Mouse (Mus musculus) limb, embryonic 10.5 days (tissue): ENCODE results near the gene Trim29. TPM values are rescaled to one million over a fixed set of nuclear protein-coding genes. Genes with fewer than 3 reads are reported as not detected.
A peak's percentile ranks its signal among the peaks of the same experiment; 100 is the strongest.

Experiments
- DNase-seq: peaks from one replicate; pipeline ENCODE4 v3.0.0-alpha.2; 2017; ENCODE audit warnings: low spot score
- H3K27ac ChIP-seq: fragments of 300-500 bp; sonication (generic); 2 replicates; pipeline ENCODE4 v1.5.1; 2016; ENCODE audit warnings: mild to moderate bottlenecking
- H3K27me3 ChIP-seq: fragments of 300-500 bp; sonication (generic); 2 replicates; pipeline ENCODE4 v1.6.1; 2016; ENCODE audit warnings: low read depth, mild to moderate bottlenecking; ENCODE audit not compliant: poor library complexity, severe bottlenecking
- H3K36me3 ChIP-seq: fragments of 300-500 bp; sonication (generic); 2 replicates; pipeline ENCODE4 v1.6.1; 2016; ENCODE audit warnings: mild to moderate bottlenecking, moderate library complexity
- H3K4me1 ChIP-seq: fragments of 300-500 bp; sonication (generic); 2 replicates; pipeline ENCODE4 v1.6.1; 2016
- H3K4me3 ChIP-seq: fragments of 300-500 bp; sonication (generic); 2 replicates; pipeline ENCODE4 v1.5.1; 2016; ENCODE audit warnings: mild to moderate bottlenecking, moderate library complexity
- H3K9me3 ChIP-seq: fragments of 300-500 bp; sonication (generic); replicated peaks from 2 replicates; pipeline ENCODE4 v1.6.1; 2016; ENCODE audit warnings: mild to moderate bottlenecking
- WGBS: fragments of 180-500 bp; shearing (Covaris S2); methylation state at CpG from one replicate; pipeline ENCODE4 v1.1.7; 2016; 5-methylcytosine and 5-hydroxymethylcytosine counted together
- polyA plus RNA-seq: library from polyadenylated mRNA; unstranded; fragments of >200 nt; fragmentation: Nextera tagmentation; extraction: Ambion mirVana; gene quantifications from 2 replicates; pipeline ENCODE4 v1.2.1, GENCODE M21; 2016

Trim29 gene
- polyA plus RNA-seq, 1 experiment from 2014 or later, result 5.8 TPM

DNA sequence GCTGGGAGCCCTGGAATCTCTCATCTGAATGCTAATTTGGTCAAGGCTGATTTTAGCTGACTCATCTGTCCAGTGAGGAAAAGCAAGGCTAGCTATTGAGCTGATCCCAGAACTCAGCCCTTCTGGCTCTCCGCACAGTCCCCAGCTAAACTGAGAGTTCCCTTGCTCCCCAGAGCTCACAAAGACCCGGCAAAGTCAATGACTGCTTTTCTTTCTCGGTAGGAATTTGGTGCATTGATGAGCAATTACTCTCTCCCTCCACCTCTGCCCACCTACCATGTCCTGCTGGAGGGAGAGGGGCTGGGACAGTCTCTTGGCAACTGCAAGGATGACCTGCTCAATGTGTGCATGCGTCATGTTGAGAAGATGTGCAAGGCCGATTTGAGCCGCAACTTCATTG is 11.3 kb downstream of the Trim29 start:
- H3K27ac ChIP-seq, result no peak overlapping the region
- H3K4me1 ChIP-seq, result no peaks in the 10 kb centered on the region
- H3K36me3 ChIP-seq, result no peaks in the 10 kb centered on the region
- H3K4me3 ChIP-seq, result no peak overlapping the region
- no peaks in the 10 kb centered on the region for H3K27me3 ChIP-seq
- WGBS, result 88% methylated on average over 6 of the region's 6 CpGs
- no peaks in the 10 kb centered on the region for H3K9me3 ChIP-seq
- no peak for DNase-seq

DNA sequence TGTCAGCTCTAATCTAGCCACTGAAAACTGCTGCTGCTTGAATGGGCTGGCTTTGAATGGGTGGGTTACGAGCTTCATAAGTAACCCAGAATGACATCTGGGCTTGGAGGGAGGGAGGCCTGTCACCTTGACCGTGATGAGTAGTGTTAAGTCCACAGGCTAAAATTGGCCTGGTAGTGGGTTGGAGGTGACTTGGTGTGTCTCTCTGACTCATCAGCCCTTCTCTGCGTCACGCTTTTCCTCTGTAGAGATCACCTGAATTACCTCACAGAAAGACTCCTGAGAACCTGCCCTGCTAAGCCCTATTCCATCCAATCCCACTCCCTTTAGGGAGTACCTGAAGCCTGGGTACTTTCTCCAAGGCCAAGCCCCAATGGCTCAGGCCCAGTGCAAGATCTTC is 12.0 kb downstream of the Trim29 start:
- no peaks in the 10 kb centered on the region for H3K36me3 ChIP-seq
- H3K27me3 ChIP-seq, result no peaks in the 10 kb centered on the region
- H3K27ac ChIP-seq, result no peak overlapping the region
- 88% methylated on average over 4 of the region's 4 CpGs for WGBS
- no peaks in the 10 kb centered on the region for H3K9me3 ChIP-seq
- DNase-seq, result no peak
- no peak overlapping the region for H3K4me3 ChIP-seq
- peaks cover 4% of the 10 kb centered on the region; the same call in 1 of the 2 replicates for H3K4me1 ChIP-seq

DNA sequence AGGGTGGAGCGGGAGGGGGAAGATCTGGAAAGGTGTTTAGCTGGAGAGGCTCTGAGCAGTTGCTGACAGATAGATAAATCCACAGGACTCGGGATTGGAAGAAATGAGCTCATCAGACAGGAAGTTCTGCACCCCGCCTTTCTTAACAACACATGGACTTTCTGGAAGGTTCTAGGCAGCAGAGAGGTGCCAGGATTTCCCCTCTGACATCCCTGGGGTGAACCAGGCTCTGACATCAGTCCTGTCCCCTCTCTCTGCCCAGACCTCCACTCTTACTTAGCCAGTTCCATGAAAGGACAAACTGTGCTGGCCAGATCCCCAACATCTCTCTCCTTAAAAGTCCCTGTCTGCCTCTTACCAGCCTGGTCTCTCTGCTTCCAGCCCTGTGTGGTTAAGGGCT is 14.8 kb downstream of the Trim29 start:
- Histone ChIP-seq H3K27me3 (0 out of 2 replicates have a peak, but pooled peaks cover 3% of the 10 kb centered on the region), H3K36me3 (no peaks in the 10 kb centered on the region), H3K4me3 (no peak overlapping the region), H3K27ac (no peak overlapping the region), H3K9me3 (no peaks in the 10 kb centered on the region), H3K4me1 (peaks cover 16% of the 10 kb centered on the region)
- DNase-seq, result no peak
- 75% methylated on average over 3 of the region's 3 CpGs for WGBS

DNA sequence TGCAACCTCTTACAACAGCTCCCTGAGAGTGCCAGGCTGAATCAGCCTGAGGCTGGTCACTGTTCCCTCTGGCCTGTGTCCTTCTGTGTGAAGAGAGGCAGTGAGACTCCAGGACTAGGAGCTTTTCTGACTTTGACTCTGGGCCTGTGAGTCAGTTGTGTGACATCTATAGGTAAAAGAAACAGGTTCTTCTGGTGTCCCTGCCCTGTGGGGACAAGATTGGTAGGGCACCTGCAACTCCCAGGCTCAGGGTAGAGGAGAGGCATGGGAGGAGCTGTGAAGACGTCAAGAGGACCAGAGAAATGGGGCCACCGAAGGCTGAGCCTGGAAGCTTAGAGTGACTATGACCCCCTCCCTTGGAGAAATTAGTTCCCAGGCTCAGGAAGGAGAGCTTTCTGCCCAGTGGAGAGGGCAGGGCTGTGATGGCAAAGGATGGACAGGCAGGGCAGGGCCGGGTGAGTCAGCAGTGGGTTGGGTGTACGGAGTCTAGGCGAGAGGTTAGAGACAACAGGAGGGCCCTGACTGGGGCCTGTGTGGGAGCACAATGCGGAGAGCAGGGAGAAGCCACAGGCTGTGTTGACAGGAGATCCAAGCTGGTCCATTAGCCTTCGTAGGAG is 15.5 kb downstream of the Trim29 start:
- Histone ChIP-seq H3K9me3 (no peaks in the 10 kb centered on the region), H3K27me3 (0 out of 2 replicates have a peak, but pooled peaks cover 10% of the 10 kb centered on the region), H3K4me1 (peaks cover 19% of the 10 kb centered on the region), H3K27ac (no peak overlapping the region), H3K36me3 (no peaks in the 10 kb centered on the region), H3K4me3 (no peak overlapping the region)
- 69% methylated on average over 7 of the region's 7 CpGs for WGBS
- no peak for DNase-seq

DNA sequence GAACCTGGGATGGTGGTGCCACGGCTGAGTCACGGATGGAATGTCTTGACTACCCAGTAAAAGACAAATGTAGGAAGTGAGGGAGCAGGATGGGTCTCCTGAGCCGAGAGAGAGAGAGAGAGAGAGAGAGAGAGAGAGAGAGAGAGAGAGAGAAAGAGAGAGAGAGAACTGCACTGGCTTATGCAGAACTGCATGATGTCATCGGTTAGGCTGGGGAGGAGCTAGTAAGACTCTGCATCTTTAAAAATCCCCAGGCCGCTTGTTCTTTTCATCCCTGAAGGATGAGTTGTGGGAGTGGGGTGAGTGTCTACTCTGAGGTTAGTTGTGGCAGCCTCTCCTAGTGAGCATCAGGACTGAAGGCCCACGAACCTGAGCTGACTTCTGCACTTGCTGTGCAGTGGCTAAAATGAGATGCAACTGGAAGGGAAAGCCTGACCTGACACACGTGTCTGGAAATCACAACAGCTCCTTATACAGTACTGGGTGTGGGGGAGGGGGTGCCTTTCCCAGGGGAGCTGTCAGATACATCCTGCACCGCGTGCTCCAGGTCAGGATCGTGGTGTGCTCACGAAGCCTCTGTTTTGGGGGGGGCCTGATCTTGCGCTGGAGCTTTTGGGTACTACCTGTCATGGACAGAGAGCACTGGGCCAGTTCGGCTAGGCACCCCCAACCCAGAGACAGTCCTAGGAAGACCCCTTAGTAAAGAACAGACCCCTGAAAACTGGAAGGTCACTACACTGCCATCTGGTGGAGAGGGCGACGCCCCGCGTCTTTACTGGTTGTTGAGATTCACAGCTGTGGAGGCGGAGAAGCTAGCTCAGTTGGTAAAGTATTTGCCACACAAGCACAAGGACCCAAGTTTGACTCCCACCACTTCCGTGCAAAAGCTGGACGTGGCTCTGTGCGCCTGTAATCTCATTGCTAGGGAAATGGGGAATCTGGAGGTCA is 16.8 kb downstream of the Trim29 start:
- Histone ChIP-seq H3K4me1 (peaks cover 19% of the 10 kb centered on the region), H3K4me3 (no peak overlapping the region), H3K36me3 (no peaks in the 10 kb centered on the region), H3K9me3 (no peaks in the 10 kb centered on the region), H3K27me3 (0 out of 2 replicates have a peak, but pooled peaks cover 15% of the 10 kb centered on the region), H3K27ac (no peak overlapping the region)
- DNase-seq, result peak; percentile 67
- WGBS, result 55% methylated on average over 21 of the region's 21 CpGs

DNA sequence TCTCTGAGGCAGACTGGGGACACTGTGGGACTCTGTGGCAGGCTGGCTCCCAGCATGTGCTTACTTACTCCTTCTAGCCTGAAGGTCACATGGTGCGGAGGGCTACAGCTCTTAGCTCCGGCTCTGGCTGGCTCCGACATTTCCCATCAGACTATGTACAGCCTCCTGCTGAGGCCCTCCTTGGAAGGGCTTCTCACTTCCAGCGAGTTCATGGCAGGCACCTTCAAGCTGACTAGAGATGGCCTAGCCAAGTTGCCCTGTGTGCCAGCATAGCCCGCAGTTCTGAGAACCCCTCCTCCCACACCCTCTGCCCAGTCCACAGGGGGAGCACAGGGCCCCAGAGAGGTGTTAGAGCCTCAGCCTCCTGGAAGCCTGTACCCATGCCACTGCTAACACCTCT is 19.8 kb downstream of the Trim29 start:
- Histone ChIP-seq H3K27me3 (0 out of 2 replicates have a peak, but pooled peaks cover 21% of the 10 kb centered on the region), H3K9me3 (no peaks in the 10 kb centered on the region), H3K4me3 (no peak overlapping the region), H3K36me3 (no peaks in the 10 kb centered on the region), H3K27ac (no peak overlapping the region), H3K4me1 (peaks cover 28% of the 10 kb centered on the region)
- WGBS, result 57% methylated on average over 5 of the region's 5 CpGs
- no peak for DNase-seq

DNA sequence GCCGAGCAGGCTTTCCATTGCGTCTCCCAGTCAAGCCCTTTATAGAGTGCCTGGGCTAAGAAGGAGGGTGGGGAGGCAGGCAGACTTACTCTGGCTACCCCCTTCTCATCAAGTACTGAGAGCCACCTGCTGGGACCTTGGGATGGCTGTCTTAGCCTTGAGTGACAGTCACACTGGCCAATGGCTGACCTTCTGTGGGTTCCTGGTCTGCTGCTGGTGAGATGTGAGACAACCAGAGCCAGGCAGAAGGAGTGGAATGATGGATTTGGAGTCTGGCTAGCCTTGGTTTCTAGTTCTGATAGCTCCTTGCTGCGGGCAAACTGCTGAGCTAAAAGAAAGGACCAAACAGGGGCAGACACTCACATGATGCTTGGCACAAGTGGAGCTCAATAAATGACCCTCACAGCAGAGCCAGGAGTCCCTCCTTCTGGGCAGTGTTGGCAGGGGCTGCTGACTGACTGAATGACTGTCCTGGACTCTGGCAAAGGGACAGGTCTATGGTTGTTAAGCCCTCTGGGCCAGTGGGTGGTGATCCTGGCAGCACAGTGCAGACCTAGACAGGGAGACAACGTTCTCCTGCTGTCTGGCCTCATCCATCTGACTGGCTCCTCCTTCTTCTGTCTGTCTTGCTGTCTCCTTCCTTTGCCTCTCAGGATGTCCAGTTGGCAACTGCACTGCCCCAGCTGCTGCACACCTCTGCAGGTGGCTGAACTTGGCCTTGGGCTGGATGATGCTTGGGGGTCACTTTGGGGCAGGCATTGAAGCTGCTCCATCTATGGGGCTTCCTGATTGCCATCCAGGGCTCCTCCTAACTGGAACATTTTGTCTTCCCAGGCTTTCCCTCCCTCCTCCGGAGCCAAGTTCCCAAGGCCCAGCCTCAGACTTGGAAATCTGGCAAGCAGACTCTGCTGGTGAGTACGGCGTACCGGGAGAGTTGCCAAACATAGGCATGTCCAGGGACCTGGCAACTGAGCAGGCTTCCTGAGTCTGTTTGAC is 21.1 kb downstream of the Trim29 start:
- DNase-seq, result no peak
- Histone ChIP-seq H3K27ac (no peak overlapping the region), H3K27me3 (0 out of 2 replicates have a peak, but pooled peaks cover 21% of the 10 kb centered on the region), H3K9me3 (no peaks in the 10 kb centered on the region), H3K4me1 (peaks cover 28% of the 10 kb centered on the region), H3K36me3 (no peaks in the 10 kb centered on the region), H3K4me3 (no peak overlapping the region)
- 86% methylated on average over 8 of the region's 8 CpGs for WGBS

DNA sequence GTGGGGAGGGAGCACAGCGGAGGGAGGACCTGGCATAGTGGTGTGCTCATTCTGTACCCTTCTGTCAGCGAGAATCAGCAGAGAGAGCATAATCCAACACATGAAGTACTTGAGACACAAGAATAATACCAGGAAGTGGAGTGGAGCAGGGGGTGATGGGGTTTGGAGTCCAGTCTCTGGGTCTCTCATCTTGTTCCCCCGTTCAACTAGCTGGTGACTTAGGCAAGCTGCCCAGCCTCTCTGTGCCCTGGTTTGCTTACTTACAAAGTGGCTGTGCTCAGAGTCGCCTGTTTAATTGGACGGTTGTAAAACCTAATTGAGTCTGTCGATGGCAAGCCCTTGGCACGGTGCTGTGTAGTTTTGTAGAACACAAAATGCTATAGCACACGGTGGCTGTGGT is 23.8 kb downstream of the Trim29 start:
- Histone ChIP-seq H3K27ac (no peak overlapping the region), H3K4me3 (no peak overlapping the region), H3K9me3 (no peaks in the 10 kb centered on the region), H3K4me1 (peaks cover 22% of the 10 kb centered on the region), H3K36me3 (no peaks in the 10 kb centered on the region), H3K27me3 (0 out of 2 replicates have a peak, but pooled peaks cover 25% of the 10 kb centered on the region)
- DNase-seq, result no peak
- WGBS, result 62% methylated on average over 8 of the region's 8 CpGs

DNA sequence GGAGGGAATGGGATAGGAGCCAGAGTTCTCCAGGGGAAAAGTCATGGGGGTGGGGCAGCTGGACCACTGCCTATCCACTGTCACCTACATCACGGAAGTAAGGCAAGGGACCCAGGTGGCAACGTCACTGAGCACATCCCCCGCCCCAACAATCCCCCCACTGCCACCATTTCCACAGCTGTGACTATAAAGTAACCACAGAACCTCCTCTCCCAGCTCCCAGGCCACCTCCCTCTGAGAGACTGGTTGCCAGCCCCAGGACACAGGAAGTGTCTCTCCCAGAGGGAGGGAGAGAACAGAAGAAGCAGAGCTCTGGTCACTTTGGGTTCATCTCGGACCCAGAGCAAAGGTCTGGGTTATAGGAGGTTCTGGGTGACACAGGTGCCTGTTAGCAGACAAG is 27.0 kb downstream of the Trim29 start:
- Histone ChIP-seq H3K4me3 (no peak overlapping the region), H3K36me3 (no peaks in the 10 kb centered on the region), H3K27me3 (0 out of 2 replicates have a peak, but pooled peaks cover 9% of the 10 kb centered on the region), H3K27ac (no peak overlapping the region), H3K4me1 (0 out of 2 replicates have a peak, but pooled peaks cover 9% of the 10 kb centered on the region), H3K9me3 (no peaks in the 10 kb centered on the region)
- 73% methylated on average over 4 of the region's 4 CpGs for WGBS
- DNase-seq, result no peak

DNA sequence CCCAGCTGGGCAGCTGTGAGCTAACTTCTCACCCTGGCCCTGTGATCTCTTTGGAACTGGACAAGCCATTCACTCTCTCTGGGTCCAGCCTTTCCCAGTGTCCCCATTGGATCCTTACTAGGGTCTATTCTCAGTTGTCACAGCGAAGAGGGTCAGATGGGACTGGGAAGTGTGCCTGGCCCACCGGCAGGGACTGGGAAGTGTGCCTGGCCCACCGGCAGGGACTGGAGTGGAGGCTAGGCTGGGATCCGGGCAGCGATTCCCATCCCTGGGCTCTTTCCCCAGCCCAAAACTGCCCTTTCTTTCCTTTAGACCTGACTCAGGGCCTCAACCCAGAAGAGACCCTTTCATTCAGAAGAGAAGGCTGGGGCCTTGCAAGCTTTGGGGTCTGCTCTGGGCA is 27.4 kb downstream of the Trim29 start:
- Histone ChIP-seq H3K4me3 (no peak overlapping the region), H3K27me3 (0 out of 2 replicates have a peak, but pooled peaks cover 9% of the 10 kb centered on the region), H3K9me3 (no peaks in the 10 kb centered on the region), H3K4me1 (0 out of 2 replicates have a peak, but pooled peaks cover 9% of the 10 kb centered on the region), H3K36me3 (no peaks in the 10 kb centered on the region), H3K27ac (no peak overlapping the region)
- WGBS, result 68% methylated on average over 5 of the region's 5 CpGs
- no peak for DNase-seq

DNA sequence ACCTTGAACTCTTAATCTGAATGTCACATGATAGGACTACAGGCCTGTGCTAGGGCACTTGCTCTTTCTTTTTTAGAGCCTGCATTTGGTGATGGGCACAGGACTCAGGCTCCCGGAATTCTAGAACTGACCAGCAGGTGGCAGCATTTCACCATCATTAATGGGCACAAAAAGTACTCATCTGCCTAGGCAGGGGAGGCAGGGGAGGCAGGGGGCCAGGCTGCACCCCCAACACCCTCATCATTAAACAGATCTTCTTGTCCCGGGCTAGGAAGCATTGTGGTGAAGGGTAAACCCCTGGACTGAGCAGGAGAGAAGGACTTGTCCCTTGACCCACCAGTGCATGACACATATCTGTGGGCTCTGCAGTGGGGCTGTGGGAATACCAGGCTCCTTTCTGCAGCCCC is 29.0 kb downstream of the Trim29 start:
- Histone ChIP-seq H3K9me3 (no peaks in the 10 kb centered on the region), H3K36me3 (no peaks in the 10 kb centered on the region), H3K4me1 (0 out of 2 replicates have a peak, but pooled peaks cover 3% of the 10 kb centered on the region), H3K27ac (no peak overlapping the region), H3K27me3 (0 out of 2 replicates have a peak, but pooled peaks cover 4% of the 10 kb centered on the region), H3K4me3 (no peak overlapping the region)
- DNase-seq, result peak; percentile 87
- WGBS, result 3% methylated on average over 2 of the region's 2 CpGs

DNA sequence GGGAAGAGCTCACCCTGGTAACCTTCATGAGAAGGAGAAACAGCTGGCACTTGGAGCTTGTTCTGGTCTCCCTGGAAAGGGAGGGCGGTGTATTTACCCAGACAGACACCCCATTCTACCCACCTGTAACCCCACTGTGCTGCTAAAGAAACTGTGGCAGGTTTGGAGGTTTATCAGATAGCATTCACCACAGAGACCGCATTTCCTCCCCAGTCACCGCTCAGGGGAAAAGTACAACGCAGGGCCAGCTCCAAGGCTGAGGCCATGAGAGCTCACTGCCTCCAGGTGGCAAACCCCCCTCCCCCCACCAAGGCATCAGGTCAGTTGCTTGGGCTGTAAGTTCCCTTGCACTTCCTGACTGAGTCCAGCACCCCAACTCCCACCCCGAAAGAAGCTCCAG is 39.4 kb downstream of the Trim29 start:
- Histone ChIP-seq H3K27ac (no peak overlapping the region), H3K4me1 (peaks cover 11% of the 10 kb centered on the region), H3K36me3 (no peaks in the 10 kb centered on the region), H3K4me3 (no peak overlapping the region), H3K27me3 (peaks cover 30% of the 10 kb centered on the region; the same call in 1 of the 2 replicates), H3K9me3 (no peaks in the 10 kb centered on the region)
- no peak for DNase-seq
- 41% methylated on average over 5 of the region's 5 CpGs for WGBS
